Mouse (Mus musculus): ENCODE data around the gene Fcer2a.

- no peak for TF ChIP-seq CTCF (IDR thresholded peaks at IDR 0.05; ENCODE audit: control insufficient read depth, insufficient read depth, insufficient replicate concordance, low read depth, low read length)
- TF ChIP-seq POLR2A (IDR thresholded peaks at IDR 0.05; ENCODE audit: control insufficient read depth, low read depth, low read length): no peak
Measured at GRCm38 (mm10) chr8:3701491-3701890, 7.5 kb upstream of the Fcer2a start.

All from testis, adult 2 months (tissue).